Mouse (Mus musculus) 3T3-L1 (cell line): ENCODE measurements around the gene Itpr2.

ENCODE experiments used
- DNase-seq: peaks from one replicate; pipeline ENCODE4 v3.0.0-alpha.2; 2015; ENCODE audit warnings: low read depth, low spot score

The Itpr2 gene

DNA sequence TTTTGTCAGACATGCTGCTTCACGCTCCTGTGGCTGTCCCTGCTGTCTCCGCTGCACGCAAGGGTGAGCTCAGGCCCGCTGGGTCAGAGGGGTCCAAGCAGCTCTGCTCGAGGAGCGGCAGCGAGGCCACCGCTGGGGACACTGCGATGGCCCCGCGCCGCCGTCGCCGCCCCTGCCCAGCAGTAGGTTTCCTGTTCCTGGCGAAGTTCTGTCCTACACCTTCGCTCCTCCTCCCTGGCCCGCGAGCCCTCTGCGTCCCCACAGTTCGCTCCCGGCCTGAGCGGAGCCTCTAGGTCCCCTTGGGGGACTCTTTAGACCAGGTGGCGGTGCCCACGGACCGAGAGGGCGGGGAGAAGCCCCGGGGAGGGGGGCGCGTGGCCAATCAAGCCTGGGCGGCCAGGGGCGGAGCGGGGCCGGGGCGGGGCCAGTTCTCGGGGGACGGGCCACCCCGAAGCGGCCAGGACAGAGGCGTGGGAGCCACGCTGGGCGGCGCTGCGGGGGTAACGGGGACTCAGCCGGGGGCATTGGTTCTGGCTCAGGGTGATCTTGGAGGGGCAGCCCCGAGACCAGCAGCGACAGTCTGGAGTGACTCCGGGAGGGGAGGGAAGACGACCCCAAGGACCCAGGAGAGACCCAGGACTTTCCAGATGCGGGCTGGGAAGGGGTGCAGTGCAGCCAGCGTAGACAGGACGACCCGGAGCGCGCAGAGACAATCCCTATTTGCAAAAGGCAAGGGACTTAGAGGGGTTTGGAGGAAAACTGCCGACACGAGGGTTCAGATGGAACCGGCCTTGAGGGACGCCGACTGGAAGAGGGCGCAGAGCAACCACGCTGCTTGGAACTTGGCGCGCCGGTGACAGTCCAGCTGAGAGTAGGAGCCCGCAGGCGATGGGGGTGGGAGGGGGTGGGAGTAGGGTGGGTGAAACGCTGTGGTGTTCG, at the start of gene Itpr2:
TSS of gene Itpr2 (minus strand) at position 358 of the 939 bp plus-strand sequence.
- DNase-seq = peak; percentile 74

GRCm38 (mm10) chr6:146551326-146551725, 49.3 kb upstream of the Itpr2 start:
- no peak for DNase-seq

- DNase-seq = no peak
These were observed 48.4 kb upstream of the Itpr2 start for GRCm38 (mm10) chr6:146550421-146550820.

DNA sequence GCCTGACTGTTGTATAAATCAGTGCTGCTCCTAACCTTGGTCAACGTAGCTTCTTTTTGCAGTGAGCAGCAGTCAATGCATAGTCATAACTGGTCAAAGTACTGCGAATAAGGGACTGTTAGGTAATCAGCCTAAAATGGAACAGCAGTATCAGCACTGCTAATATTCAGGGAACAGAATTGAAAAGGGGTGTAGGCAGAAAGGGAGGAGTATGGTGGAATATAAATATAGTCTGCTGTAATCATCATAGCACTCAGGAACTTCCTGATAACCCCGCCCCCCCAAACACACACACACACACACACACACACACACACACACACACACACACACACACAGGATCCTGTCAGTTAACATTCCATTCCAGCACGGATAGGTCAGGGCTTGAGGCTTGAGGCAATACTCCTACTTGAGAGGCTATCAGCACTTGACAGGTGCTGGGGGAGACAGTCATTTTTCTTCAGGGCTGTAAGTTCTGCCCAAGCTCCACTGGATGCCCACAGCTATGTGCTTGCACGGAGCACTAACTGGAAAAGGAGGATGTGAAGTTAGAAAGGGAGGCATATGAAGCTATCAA, 43.4 kb upstream of the Itpr2 start:
- no peak for DNase-seq

DNA sequence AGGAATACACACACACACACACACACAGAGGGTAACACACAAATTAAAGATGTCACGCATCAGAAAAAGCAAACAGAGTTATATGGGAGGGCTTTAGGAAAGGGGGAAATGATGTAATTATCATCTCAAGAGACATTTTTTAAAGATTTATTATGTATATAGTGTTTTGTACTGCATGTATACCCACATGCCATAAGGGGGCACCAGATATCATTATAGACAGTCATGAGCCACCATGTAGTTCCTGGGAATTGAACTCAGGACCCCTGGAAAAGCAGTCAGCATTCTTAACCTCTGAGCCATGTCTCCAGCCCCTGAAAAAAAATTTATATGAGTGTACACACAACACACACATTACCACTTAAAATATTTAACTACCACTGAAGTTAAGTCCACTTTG, 42.6 kb upstream of the Itpr2 start:
- DNase-seq = peak; percentile 59

DNA sequence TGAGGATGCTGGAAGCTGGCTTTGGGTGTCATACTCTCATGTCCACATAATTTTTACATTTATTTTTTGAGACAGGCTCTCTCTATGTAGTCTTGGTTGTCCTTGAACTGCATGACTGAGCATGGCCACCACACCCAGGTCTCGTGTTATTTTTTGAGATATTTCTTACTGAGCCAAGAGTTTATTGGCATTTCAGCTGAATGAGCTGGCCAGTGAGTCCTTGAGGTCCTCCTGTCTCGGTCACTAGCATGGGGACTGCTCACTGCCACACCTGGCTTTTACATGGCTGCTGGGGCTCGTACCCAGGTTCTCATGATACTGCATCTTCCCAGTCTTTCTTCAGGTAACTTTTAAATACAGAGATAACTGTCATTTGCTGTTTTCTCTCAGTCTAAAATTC, 38.4 kb upstream of the Itpr2 start:
- no peak for DNase-seq

DNA sequence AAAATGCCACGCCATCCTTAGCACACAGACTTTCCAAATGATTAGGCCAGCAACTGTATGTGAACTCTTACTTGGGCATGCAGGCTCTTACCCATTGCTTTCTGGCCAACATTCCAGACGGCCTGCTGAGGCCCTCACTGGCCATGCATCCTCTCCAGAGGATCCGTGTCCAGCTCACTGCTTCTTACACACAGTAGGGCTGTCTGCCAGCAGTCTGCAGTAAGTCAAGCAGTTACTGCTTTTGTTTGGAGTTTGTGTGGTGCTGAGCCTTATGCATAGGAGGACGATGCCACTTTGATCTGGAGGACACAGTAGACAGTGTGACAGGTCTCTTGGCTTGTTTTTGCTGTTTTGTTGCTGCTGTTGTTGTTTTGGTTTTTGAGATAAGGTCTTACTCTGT, 36.6 kb upstream of the Itpr2 start:
- peak; percentile 30 for DNase-seq

DNA sequence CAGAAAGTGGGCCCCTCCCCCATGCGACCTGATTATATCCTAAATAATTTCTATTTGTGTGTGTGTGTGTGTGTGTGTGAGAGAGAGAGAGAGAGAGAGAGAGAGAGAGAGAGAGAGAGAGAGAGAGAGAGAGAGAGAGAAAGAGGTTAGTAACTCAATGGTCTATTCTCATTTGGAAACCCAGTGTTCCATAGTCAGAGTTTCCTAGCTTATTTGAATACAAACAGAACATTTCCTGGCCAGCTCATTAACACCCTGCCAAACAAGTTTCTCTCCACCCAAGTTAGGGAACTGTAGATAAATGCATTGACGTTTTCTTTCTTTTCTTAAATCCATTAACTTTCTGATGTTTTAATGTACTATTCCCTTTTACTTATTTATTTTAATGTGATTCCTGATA, 36.0 kb upstream of the Itpr2 start:
- no peak for DNase-seq

- DNase-seq = no peak
These were observed 35.1 kb upstream of the Itpr2 start for GRCm38 (mm10) chr6:146537111-146537510.

GRCm38 (mm10) chr6:146535501-146535900, 33.5 kb upstream of the Itpr2 start:
- DNase-seq = no peak

- peak; percentile 55 for DNase-seq
These were observed 31.1 kb upstream of the Itpr2 start for GRCm38 (mm10) chr6:146533146-146533545.

GRCm38 (mm10) chr6:146530769-146531168, 28.7 kb upstream of the Itpr2 start:
- DNase-seq = no peak

- no peak for DNase-seq
These were observed 28.3 kb upstream of the Itpr2 start for GRCm38 (mm10) chr6:146530363-146530762.

DNA sequence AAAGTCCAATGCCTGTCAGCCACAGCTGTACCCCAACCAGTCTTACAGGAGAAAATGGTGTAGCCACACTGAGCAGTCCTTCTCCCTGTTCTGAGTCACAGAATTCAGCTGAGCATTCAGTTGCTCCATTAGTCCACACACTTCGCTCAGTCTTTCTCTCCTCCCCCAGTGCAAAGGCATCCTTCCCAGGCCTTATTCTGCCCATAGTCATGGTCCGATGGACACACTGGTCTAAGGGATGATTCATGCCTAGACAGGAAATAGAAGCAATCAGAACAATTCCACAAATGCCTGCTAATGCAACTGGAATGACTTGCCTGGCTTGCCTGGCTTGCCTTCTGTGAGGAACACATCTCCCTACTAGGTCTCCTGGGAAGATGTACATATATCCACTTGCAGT, 25.5 kb upstream of the Itpr2 start:
- DNase-seq = peak; percentile 89

- DNase-seq = no peak
These were observed 23.5 kb upstream of the Itpr2 start for GRCm38 (mm10) chr6:146525500-146525899.

DNA sequence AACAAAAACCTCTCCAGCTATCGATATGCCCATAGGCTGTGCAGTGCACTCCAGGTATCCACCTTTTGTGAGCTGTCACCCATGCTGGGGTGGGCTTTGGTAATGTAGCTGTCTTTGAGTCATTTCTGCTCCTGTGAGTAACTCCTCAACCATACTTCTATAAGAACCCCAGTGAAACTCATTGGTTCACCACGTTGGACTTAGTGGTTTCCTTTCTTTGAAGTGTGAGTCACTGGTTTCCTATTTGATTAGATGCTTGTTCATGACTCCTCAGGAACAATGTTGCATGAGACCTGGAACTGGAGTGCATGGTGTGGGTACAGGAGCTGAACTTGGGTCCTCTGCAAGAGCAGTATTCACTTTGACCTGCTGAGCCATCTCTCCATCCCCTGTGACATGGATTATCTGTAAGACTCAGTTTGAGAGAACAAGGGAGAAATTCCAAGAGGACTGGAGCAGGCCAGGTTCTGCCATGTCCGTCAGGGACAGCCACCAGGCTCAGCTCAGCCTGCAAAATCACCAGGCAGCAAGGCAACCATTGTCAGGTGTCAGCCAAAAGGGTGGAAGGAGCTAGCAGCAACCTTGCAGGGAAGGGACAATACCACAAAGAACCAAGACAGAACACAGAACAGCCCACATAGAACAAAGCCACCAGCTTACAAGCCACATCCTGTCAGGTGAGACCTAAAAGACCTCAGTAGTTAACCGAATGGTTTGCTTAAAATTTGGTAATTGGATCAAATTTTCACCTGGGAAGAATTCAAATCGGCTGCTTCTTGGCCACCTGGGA, 19.6 kb upstream of the Itpr2 start:
- DNase-seq = peak; percentile 65

GRCm38 (mm10) chr6:146519019-146519418, 17.0 kb upstream of the Itpr2 start:
- peak; percentile 86 for DNase-seq

- no peak for DNase-seq
These were observed 13.9 kb upstream of the Itpr2 start for GRCm38 (mm10) chr6:146515936-146516335.

DNA sequence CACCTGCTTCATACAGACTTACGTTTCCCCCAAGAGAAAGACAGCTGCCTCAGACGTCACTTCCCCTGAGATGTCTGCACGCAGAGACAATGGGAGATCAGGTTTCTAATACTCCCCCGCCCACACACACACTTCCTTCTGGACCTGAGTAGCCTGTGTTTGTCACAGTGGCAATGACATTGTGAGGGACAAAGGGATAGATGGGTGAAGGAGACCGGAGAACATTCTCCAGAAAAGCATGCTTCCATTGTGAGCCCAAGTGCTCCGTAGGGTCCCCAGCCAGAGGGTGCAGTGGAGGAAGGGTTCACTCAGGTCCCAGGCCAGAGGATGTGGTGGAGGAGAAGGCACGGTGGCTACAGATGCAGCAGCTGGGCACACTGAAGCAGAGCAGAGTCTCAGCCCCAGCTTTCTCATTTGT, 12.5 kb upstream of the Itpr2 start:
- DNase-seq = no peak

- no peak for DNase-seq
These were observed 11.9 kb upstream of the Itpr2 start for GRCm38 (mm10) chr6:146513899-146514298.

DNA sequence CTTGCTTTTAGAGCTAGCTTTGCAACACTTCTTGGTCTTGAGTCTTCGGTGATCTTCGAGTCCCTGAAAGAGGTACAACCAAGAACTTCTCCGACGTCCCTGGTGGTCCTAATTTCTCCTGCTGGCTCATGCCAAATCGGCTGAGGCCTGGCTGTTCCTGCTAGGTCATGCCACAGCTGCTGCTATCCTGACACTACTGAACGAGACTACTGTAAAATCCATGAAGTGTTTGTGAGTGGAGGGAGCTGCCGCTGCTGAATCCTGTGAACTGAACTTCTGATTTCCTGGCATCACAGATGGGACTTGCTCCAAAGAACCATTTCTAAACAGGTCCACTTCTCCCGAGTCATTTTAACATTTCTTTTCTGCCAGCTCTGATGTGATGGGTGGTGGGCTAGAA, 11.4 kb upstream of the Itpr2 start:
- no peak for DNase-seq

GRCm38 (mm10) chr6:146511511-146511910, 9.5 kb upstream of the Itpr2 start:
- DNase-seq = no peak
